Mouse (Mus musculus): ENCODE results near the gene Ankrd34a. TPM values are rescaled to one million over a fixed set of nuclear protein-coding genes. Genes with fewer than 3 reads are reported as not detected.

The Ankrd34a gene
- polyA plus RNA-seq, 1 experiment from 2014 or later, result 8.5 TPM

- 8% methylated on average over 10 of the region's 10 CpGs for WGBS
- Histone ChIP-seq H3K4me2 (ENCODE audit: low read length) (peak overlapping the region; percentile 85), H3K27me3 (ENCODE audit: control insufficient read depth, insufficient read depth, low read length) (no peaks in the 10 kb centered on the region), H3K9ac (ENCODE audit: low read length) (peak overlapping the region; percentile 98), H3K9me3 (ENCODE audit: control insufficient read depth, low read length) (no peaks in the 10 kb centered on the region), H3K4me3 (ENCODE audit: control insufficient read depth in 1 of 2, insufficient read depth in 1 of 2, low read depth in 1 of 2, low read length in 2 of 2) (peak overlapping the region; percentile 76 to 94), H3K4me1 (ENCODE audit: control insufficient read depth in 2 of 2, insufficient read depth in 2 of 2, low read length in 2 of 2) (peaks cover 14 to 33% of the 10 kb centered on the region in 2 experiments), H3K36me3 (ENCODE audit: control insufficient read depth, insufficient read depth, low read length) (peaks cover 33% of the 10 kb centered on the region), H3K27ac (replicated peaks in 1 of 2; ENCODE audit: control insufficient read depth in 1 of 2, insufficient read depth in 1 of 2, low read depth in 2 of 2, low read length in 2 of 2) (peak overlapping the region; percentile 96 to 98)
- ATAC-seq (ENCODE audit: insufficient number of reproducible peaks, insufficient read depth, low FRiP score, low read depth), result no peak
These were observed 37.7 kb upstream of the Ankrd34a start for GRCm38 (mm10) chr3:96558668-96559196.

DNA sequence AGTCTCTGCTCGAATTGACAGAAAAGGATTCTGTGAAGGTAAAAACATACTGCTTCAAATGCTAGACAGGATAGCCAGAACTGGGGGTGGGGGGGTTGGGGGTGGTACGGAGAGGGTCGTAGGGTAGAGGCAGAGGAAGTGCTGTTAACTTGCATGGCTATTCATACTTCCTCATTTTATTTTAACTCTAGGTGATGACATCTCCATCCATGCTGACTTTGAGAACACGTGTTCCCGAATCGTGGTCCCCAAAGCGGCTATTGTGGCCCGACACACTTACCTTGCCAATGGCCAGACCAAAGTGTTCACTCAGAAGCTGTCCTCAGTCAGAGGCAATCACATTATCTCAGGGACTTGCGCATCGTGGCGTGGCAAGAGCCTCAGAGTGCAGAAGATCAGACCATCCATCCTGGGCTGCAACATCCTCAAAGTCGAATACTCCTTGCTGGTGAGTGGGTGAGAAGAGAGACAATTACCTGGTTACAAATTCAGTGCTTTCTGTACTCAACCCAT is 37.0 kb upstream of the Ankrd34a start:
- H3K9me3 ChIP-seq (ENCODE audit: control insufficient read depth, low read length), result no peaks in the 10 kb centered on the region
- WGBS, result 15% methylated on average over 12 of the region's 12 CpGs
- H3K4me1 ChIP-seq (ENCODE audit: control insufficient read depth in 2 of 2, insufficient read depth in 2 of 2, low read length in 2 of 2), result peaks cover 20 to 40% of the 10 kb centered on the region in 2 experiments
- H3K4me2 ChIP-seq (ENCODE audit: low read length), result peak overlapping the region; percentile 85
- H3K4me3 ChIP-seq (ENCODE audit: control insufficient read depth in 1 of 2, insufficient read depth in 1 of 2, low read depth in 1 of 2, low read length in 2 of 2), result peak overlapping the region; percentile 76 to 94
- peak overlapping the region; percentile 98 for H3K9ac ChIP-seq (ENCODE audit: low read length)
- no peak for ATAC-seq (ENCODE audit: insufficient number of reproducible peaks, insufficient read depth, low FRiP score, low read depth)
- no peaks in the 10 kb centered on the region for H3K27me3 ChIP-seq (ENCODE audit: control insufficient read depth, insufficient read depth, low read length)
- H3K36me3 ChIP-seq (ENCODE audit: control insufficient read depth, insufficient read depth, low read length), result peaks cover 33% of the 10 kb centered on the region
- H3K27ac ChIP-seq (replicated peaks in 1 of 2; ENCODE audit: control insufficient read depth in 1 of 2, insufficient read depth in 1 of 2, low read depth in 2 of 2, low read length in 2 of 2), result peak overlapping the region; percentile 96 to 98

- Histone ChIP-seq H3K4me3 (ENCODE audit: control insufficient read depth in 1 of 2, insufficient read depth in 1 of 2, low read depth in 1 of 2, low read length in 2 of 2) (peak overlapping the region; percentile 76 to 94), H3K9me3 (ENCODE audit: control insufficient read depth, low read length) (no peaks in the 10 kb centered on the region), H3K27ac (replicated peaks in 1 of 2; ENCODE audit: control insufficient read depth in 1 of 2, insufficient read depth in 1 of 2, low read depth in 2 of 2, low read length in 2 of 2) (peak overlapping the region; percentile 50 to 96), H3K9ac (ENCODE audit: low read length) (peak overlapping the region; percentile 98), H3K4me1 (ENCODE audit: control insufficient read depth in 2 of 2, insufficient read depth in 2 of 2, low read length in 2 of 2) (peaks cover 20 to 37% of the 10 kb centered on the region in 2 experiments), H3K27me3 (ENCODE audit: control insufficient read depth, insufficient read depth, low read length) (no peaks in the 10 kb centered on the region), H3K36me3 (ENCODE audit: control insufficient read depth, insufficient read depth, low read length) (peaks cover 33% of the 10 kb centered on the region), H3K4me2 (ENCODE audit: low read length) (peak overlapping the region; percentile 85)
- WGBS, result 29% methylated on average over 23 of the region's 23 CpGs
- no peak for ATAC-seq (ENCODE audit: insufficient number of reproducible peaks, insufficient read depth, low FRiP score, low read depth)
These were observed 36.3 kb upstream of the Ankrd34a start for GRCm38 (mm10) chr3:96559911-96560850.

DNA sequence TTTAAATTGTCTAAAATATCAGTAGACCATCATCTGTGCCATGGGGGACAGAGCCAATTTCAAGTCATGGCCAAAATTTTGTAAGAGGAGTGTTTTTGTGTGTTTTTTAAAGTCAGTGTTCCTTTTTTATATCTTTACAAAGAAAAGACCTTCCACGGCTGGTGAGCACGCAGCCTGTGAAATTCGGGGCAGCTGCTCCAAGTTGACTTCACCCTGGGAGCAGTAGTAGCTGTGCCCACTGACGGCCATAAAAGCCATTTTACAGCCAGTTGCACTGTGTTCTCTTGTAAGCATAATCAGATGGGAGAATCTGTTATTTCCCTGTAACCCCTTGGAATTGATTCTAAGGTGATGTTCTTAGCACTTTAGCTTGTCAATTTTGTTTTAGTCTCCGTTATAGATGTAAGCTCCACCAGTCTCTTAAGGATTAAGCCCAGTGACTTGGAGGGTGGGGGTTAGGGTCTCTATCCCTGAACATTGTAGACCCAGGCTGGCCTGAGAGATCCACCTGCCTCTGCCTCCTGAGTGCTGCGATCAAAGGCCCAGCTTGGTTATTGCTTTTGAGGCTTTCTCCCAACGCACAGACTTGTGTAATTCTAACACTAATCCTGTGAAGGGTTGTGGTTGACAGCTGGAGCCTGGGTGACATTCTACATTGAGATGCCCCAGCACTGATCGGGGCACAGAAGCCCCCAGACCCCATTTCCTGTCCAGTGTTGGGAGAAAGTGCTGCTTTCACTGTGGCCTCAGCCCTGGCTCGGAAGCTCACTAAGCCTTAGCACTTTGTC is 35.4 kb upstream of the Ankrd34a start:
- ATAC-seq (ENCODE audit: insufficient number of reproducible peaks, insufficient read depth, low FRiP score, low read depth), result no peak
- Histone ChIP-seq H3K9ac (ENCODE audit: low read length) (peak overlapping the region; percentile 98), H3K4me2 (ENCODE audit: low read length) (peak overlapping the region; percentile 85), H3K4me1 (ENCODE audit: control insufficient read depth in 2 of 2, insufficient read depth in 2 of 2, low read length in 2 of 2) (peaks cover 15 to 28% of the 10 kb centered on the region in 2 experiments), H3K9me3 (ENCODE audit: control insufficient read depth, low read length) (no peaks in the 10 kb centered on the region), H3K27ac (replicated peaks in 1 of 2; ENCODE audit: control insufficient read depth in 1 of 2, insufficient read depth in 1 of 2, low read depth in 2 of 2, low read length in 2 of 2) (peak overlapping the region; percentile 81 to 96), H3K27me3 (ENCODE audit: control insufficient read depth, insufficient read depth, low read length) (no peaks in the 10 kb centered on the region), H3K36me3 (ENCODE audit: control insufficient read depth, insufficient read depth, low read length) (peaks cover 33% of the 10 kb centered on the region), H3K4me3 (ENCODE audit: control insufficient read depth in 1 of 2, insufficient read depth in 1 of 2, low read depth in 1 of 2, low read length in 2 of 2) (peak overlapping the region; percentile 76 to 94)
- WGBS, result 58% methylated on average over 9 of the region's 9 CpGs

GRCm38 (mm10) chr3:96561946-96562681 is 34.3 kb upstream of the Ankrd34a start:
- peak overlapping the region; percentile 85 for H3K4me2 ChIP-seq (ENCODE audit: low read length)
- no peaks in the 10 kb centered on the region for H3K27me3 ChIP-seq (ENCODE audit: control insufficient read depth, insufficient read depth, low read length)
- H3K9me3 ChIP-seq (ENCODE audit: control insufficient read depth, low read length), result no peaks in the 10 kb centered on the region
- WGBS, result 46% methylated on average over 10 of the region's 10 CpGs
- H3K27ac ChIP-seq (replicated peaks in 1 of 2; ENCODE audit: control insufficient read depth in 1 of 2, insufficient read depth in 1 of 2, low read depth in 2 of 2, low read length in 2 of 2), result peak overlapping the region; percentile 55 to 96
- peaks cover 33% of the 10 kb centered on the region for H3K36me3 ChIP-seq (ENCODE audit: control insufficient read depth, insufficient read depth, low read length)
- ATAC-seq (ENCODE audit: insufficient number of reproducible peaks, insufficient read depth, low FRiP score, low read depth), result no peak
- H3K4me3 ChIP-seq (ENCODE audit: control insufficient read depth in 1 of 2, insufficient read depth in 1 of 2, low read depth in 1 of 2, low read length in 2 of 2), result peak overlapping the region; percentile 22 to 76; a peak in 3 of 4 replicates
- H3K4me1 ChIP-seq (ENCODE audit: control insufficient read depth in 2 of 2, insufficient read depth in 2 of 2, low read length in 2 of 2), result peaks cover 15 to 22% of the 10 kb centered on the region in 2 experiments
- peak overlapping the region; percentile 98 for H3K9ac ChIP-seq (ENCODE audit: low read length)

DNA sequence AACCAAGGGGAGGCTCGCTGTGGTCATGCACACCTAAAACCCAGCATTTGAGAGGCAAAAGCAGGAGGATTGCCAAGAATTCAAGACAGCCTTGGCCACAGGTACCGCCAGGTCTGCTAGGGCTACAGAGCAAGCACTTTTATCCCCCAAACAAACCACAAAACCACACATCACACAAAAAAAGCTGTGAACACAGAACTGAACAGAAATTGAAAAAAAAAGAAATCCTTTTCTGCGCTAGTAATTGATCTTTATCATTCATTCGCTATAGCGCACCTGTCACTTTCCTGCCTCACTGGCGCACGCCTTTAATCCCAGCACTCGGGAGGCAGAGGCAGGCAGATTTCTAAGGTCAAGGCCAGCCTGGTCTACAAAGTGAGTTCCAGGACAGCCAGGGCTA is 33.2 kb upstream of the Ankrd34a start:
- H3K4me2 ChIP-seq (ENCODE audit: low read length), result no peak overlapping the region
- no peak overlapping the region for H3K9ac ChIP-seq (ENCODE audit: low read length)
- peaks cover 33% of the 10 kb centered on the region for H3K36me3 ChIP-seq (ENCODE audit: control insufficient read depth, insufficient read depth, low read length)
- no peak for ATAC-seq (ENCODE audit: insufficient number of reproducible peaks, insufficient read depth, low FRiP score, low read depth)
- H3K4me3 ChIP-seq (ENCODE audit: control insufficient read depth in 1 of 2, insufficient read depth in 1 of 2, low read depth in 1 of 2, low read length in 2 of 2), result no peak overlapping the region
- H3K27ac ChIP-seq (replicated peaks in 1 of 2; ENCODE audit: control insufficient read depth in 1 of 2, insufficient read depth in 1 of 2, low read depth in 2 of 2, low read length in 2 of 2), result peak overlapping the region; percentile 29 to 96; a peak in 2 of 4 replicates
- WGBS, result 93% methylated on average over 8 of the region's 8 CpGs
- H3K9me3 ChIP-seq (ENCODE audit: control insufficient read depth, low read length), result no peaks in the 10 kb centered on the region
- H3K4me1 ChIP-seq (ENCODE audit: control insufficient read depth in 2 of 2, insufficient read depth in 2 of 2, low read length in 2 of 2), result peaks cover 15 to 22% of the 10 kb centered on the region in 2 experiments
- no peaks in the 10 kb centered on the region for H3K27me3 ChIP-seq (ENCODE audit: control insufficient read depth, insufficient read depth, low read length)

All from heart, embryonic 14.5 days (tissue).